Mouse (Mus musculus) liver, adult 2 months (tissue): Measurements from ENCODE around the gene Cbln3.

Source experiments
- CTCF ChIP-seq: fragments of 200-500 bp; IDR thresholded peaks from 2 replicates; pipeline ENCODE4 v1.5.1; 2011; ENCODE audit warnings: low read depth, low read length, control low read depth
- POLR2A ChIP-seq: fragments of 200-500 bp; IDR thresholded peaks from 2 replicates; pipeline ENCODE4 v1.6.1; 2011; ENCODE audit warnings: low read length, control low read depth; ENCODE audit not compliant: insufficient read depth; ENCODE audit errors: extremely low read depth

DNA sequence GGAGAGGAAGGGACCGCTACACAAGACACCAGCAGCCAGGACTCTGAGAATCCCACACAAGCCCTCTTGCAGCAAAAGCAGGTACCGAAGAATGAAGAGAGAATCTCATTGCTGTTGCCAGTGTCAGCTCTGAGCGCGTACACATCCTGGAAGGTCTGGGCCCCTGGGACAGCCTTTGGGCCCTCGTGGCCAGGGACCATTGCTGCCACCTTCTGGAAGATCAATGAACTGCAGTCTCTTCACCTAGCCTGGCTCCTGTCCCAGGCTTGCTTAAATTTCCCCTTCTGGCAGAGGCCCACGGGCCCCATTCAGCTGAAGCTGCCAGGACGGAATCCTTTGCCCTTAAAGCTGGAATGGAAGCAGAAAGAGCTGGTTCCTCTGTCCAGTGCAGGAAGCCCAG, 20.4 kb downstream of the Cbln3 start:
- peak; percentile 96 for TF ChIP-seq CTCF
- no peak for TF ChIP-seq POLR2A
